Comparison of ENCODE assay signal across 11 mouse cellular contexts in genomic region chr12:99285199-99285598, GRCm38 (mm10).
DNase-seq lines count a peak whose midpoint lies in the region; ATAC-seq and TF ChIP-seq lines count a peak whose summit lies in the region.
"Had no signal": no experiment of that assay in that cellular context is flagged by ENCODE, and none has a peak within 500 bp of the region (broad histone marks: within the 10 kb centered on the region; RNA-seq: fewer than 3 reads in every experiment).

No protein-coding gene starts in this region.

- peaks cover 37% of the 10 kb centered on the region for H3K4me1 ChIP-seq in hindbrain, embryonic 14.5 days (replicated peaks; ENCODE audit: control insufficient read depth, insufficient read depth, low read length)
- H3K4me1 ChIP-seq in neural tube, embryonic 13.5 days (replicated peaks), result peaks cover 73% of the 10 kb centered on the region
- H3K4me1 ChIP-seq in intestine, embryonic 15.5 days (replicated peaks), result peaks cover 14% of the 10 kb centered on the region

- peak overlapping the region; percentile 28; the same call in 1 of the 2 replicates for H3K9ac ChIP-seq in hindbrain, embryonic 14.5 days
- peak overlapping the region; percentile 12; the same call in 1 of the 2 replicates for H3K9ac ChIP-seq in neural tube, embryonic 13.5 days
- H3K9ac ChIP-seq in intestine, embryonic 15.5 days, result no peak overlapping the region

- H3K4me2 ChIP-seq in hindbrain, embryonic 14.5 days (replicated peaks), result no peak overlapping the region; the same call in 1 of the 2 replicates
- peak overlapping the region; percentile 29; the same call in 1 of the 2 replicates for H3K4me2 ChIP-seq in neural tube, embryonic 13.5 days
- H3K4me2 ChIP-seq in intestine, embryonic 15.5 days (replicated peaks), result no peak overlapping the region

- no peak for TF ChIP-seq CTCF in layer of hippocampus, adult 2 months (conservative IDR thresholded peaks at IDR 0.05)

- no peaks in the 10 kb centered on the region for H3K36me3 ChIP-seq in hindbrain, embryonic 14.5 days (replicated peaks; ENCODE audit: control insufficient read depth, insufficient read depth)
- H3K36me3 ChIP-seq in neural tube, embryonic 13.5 days, result no peaks in the 10 kb centered on the region
- H3K36me3 ChIP-seq in intestine, embryonic 15.5 days, result no peaks in the 10 kb centered on the region

- no peak; the same call in 1 of the 2 replicates for ATAC-seq in hindbrain, embryonic 14.5 days (ENCODE audit: low FRiP score)
- peak; percentile 36 for ATAC-seq in neural tube, embryonic 13.5 days (ENCODE audit: low read depth)
- ATAC-seq in intestine, embryonic 15.5 days, result no peak

- H3K9me3 ChIP-seq in hindbrain, embryonic 14.5 days (ENCODE audit: control insufficient read depth, low read length), result no peaks in the 10 kb centered on the region
- no peaks in the 10 kb centered on the region for H3K9me3 ChIP-seq in neural tube, embryonic 13.5 days
- no peaks in the 10 kb centered on the region for H3K9me3 ChIP-seq in intestine, embryonic 15.5 days

- H3K27me3 ChIP-seq in hindbrain, embryonic 14.5 days (ENCODE audit: control insufficient read depth, insufficient read depth, low read length), result no peaks in the 10 kb centered on the region
- no peaks in the 10 kb centered on the region for H3K27me3 ChIP-seq in neural tube, embryonic 13.5 days
- no peaks in the 10 kb centered on the region for H3K27me3 ChIP-seq in intestine, embryonic 15.5 days (replicated peaks)
- H3K27me3 ChIP-seq: CH12.LX had no signal

- H3K4me3 ChIP-seq in layer of hippocampus, adult 2 months, result no peak overlapping the region; the same call in 1 of the 2 replicates
- no peak overlapping the region for H3K4me3 ChIP-seq in hindbrain, embryonic 14.5 days (replicated peaks; ENCODE audit: low read length)
- H3K4me3 ChIP-seq in neural tube, embryonic 13.5 days, result no peak overlapping the region
- no peak overlapping the region for H3K4me3 ChIP-seq in intestine, embryonic 15.5 days (replicated peaks)

- 17% methylated on average over 9 of the region's 9 CpGs for WGBS in hindbrain, embryonic 14.5 days
- 16% methylated on average over 9 of the region's 9 CpGs for WGBS in neural tube, embryonic 13.5 days
- 58% methylated on average over 9 of the region's 9 CpGs for WGBS in intestine, embryonic 15.5 days

- DNase-seq in layer of hippocampus, adult 2 months (ENCODE audit: low spot score in 2 of 2), result no peak
- DNase-seq in layer of hippocampus, postnatal 36 days, result no peak
- peak; percentile 59 for DNase-seq in embryo, embryonic 10 days (ENCODE audit: low spot score)
- no peak for DNase-seq in hindbrain, embryonic 14.5 days (ENCODE audit: low spot score)
- no peak for DNase-seq in right cerebral cortex, postnatal 25 days
- no peak for DNase-seq in kidney, adult 8-10 months
- DNase-seq: gastrocnemius, postnatal 25 days; kidney, postnatal 36 days had no signal

- peak overlapping the region; percentile 68 for H3K27ac ChIP-seq in layer of hippocampus, adult 2 months
- peak overlapping the region; percentile 48 for H3K27ac ChIP-seq in hindbrain, embryonic 14.5 days
- peak overlapping the region; percentile 71 for H3K27ac ChIP-seq in neural tube, embryonic 13.5 days (replicated peaks)
- no peak overlapping the region for H3K27ac ChIP-seq in intestine, embryonic 15.5 days
